Mouse (Mus musculus) CD4-positive, CD25-positive, alpha-beta regulatory T cell, adult 2 months (primary cell): ENCODE results near the gene Bud13.

Experiments
- DNase-seq: peaks from one replicate; pipeline ENCODE4 v3.0.0-alpha.2; 2012; ENCODE audit warnings: low read depth, low spot score

Bud13 gene

DNA sequence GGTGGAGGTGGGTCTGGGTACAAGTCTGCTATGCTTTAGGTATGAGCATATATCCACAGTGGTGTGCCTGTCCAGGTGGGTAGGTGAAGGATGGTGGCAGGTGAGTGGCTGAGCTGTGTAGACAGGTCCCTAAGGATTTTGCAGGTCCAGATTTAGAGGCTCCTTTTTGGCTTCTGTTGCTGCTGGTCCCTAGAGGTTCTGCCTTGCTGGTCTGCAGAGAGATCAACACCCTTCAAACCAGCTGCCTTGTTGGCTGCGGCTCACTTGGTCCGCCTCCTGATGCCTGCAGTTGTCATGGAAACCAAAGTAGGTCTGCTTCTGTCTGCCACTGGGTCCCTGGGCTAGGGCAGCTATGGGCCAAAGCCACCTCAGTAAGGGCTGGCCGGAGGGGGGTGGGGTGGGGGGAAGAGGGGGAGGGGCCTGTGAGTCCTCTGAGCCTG lies 55.1 kb downstream of the Bud13 start:
- DNase-seq: no peak

DNA sequence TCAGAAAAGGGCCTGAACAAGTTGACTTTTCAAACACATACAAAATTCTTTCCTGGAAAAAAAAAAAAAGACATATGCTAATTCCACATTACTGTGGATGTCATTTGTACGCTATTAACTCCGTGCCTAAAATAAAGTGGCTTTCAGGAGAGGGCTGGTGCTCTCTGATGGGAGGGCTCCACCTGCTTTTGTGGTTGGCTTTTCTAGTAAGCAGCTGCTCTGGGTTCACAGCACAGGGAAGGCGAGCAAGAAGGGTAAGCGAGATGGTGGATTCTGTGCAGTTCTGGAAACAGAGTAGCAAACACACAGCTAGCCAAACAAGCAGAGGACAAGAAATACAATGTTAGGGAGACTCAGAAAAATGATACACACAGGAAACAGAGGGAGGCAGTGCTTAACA lies 55.6 kb downstream of the Bud13 start:
- DNase-seq: no peak

DNA sequence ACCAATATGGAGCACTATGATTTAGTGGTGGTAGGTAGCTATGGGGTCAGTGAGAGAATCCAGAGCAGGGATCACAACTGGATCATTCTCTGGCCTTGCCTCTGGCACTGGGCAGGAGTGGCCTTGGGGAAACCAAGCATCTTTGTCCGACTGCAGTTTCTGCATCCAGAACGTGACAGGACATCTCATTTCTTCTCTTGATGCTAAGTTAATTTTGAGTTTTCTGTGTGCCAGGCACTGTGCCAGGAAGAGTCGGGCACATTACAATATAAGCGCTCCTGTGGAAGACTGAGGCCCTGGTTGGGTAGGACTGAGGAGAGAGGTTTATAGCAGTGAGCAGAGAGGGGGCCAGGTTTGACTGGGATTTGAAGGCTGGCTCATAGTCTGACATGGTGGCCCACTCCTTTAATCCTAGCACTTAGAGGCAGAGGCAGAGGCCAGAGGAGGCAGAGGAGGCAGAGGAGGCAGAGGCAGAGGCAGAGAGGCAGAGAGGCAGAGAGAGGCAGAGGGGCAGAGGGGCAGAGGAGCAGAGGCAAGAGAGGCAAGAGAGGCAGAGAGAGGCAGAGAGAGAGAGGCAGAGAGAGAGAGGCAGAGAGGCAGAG lies 56.3 kb downstream of the Bud13 start:
- no peak for DNase-seq

DNA sequence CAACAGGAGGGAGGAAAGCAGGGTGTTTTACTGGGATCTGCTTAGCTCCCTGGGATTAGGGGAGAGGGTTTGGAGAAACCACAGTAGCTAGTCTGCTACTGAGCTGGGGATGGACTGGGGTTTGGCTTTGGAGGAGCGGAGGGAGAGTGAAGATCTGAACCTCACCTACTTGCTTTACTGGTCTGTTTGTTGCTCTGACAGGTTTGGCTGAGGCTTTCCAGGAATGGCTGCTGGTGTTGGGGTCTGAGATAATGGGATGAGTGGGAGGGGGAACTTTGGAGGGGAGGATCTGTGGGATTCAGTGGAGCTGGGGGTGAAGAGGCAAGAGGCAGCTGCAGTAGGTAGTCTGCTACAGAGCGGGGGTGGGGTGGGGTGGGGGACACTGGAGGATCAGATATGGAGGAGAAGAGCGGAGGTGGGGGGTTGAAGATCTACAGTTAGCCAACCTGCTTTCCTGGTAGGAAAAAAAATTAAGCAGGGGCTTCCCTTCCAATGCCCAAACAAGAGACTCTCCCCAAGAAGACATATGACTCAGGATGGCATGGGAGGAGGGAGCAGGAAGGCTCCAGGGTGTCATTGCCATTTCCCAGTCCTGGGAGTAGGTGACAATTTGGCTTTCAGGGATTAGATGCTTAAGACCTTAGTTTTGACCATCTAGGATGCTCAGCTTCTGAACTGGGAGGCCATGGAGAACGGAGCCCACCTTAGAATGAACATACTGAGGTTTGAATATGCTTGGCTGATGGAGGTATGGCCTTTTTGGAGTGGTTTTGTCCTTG lies 63.3 kb downstream of the Bud13 start:
- DNase-seq: no peak
